Mouse (Mus musculus): ENCODE data around the gene Myo9a.

DNA sequence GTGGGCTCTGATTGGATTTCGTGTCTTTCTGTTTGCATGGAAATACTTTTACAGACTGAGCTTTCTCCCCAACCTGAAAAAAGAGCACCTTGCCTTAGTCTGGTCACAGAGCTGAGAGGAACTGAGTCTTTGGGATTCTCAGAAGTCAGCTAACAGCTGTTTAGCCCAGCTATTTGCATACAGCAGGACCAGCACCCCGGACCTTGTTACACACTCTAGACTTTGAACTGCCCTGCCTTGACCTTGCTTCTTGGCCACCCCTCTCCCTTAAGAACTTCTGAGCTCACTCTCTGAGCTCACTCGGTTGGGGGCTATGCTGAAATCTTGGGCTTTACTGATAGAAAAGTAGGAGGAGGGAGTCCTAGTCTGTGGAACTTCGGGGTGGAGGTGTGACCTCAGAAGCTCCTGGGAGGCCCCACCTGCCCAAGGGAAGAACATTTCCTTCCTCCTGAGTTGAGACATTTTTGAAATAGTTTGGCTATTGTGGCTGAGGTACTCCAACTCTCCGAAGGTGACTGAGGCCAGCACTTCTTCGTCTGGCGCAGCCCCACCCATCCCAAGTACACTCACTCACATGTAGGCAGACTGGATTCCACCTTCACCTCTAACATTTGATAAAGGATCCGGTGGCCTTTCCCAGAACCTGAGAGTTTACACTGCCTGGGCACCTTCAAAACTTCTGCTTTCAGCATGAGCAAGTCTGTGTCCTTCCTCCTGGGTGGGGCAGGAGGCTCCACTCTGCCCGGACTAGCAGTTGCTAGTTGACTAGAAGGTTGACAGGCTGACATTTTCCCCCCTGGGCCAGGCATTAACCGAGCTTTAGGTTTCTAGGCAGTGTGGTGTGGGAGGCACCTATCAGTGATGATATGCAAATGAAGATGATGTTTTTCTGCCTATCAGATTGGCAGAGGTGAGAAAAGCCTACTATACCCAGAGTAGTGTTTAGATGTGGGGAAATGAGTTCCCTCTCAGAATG lies 43.6 kb upstream of the Myo9a start:
- no peak for TF ChIP-seq CTCF (IDR thresholded peaks at IDR 0.05; ENCODE audit: control insufficient read depth, insufficient read depth, low read length)
- TF ChIP-seq POLR2A (IDR thresholded peaks at IDR 0.05; ENCODE audit: borderline replicate concordance, control insufficient read depth, low read depth, low read length) = no peak

Measured in bone marrow, adult 2 months (tissue).